Mouse (Mus musculus): ENCODE measurements at regions not wholly inside any gene's neighbourhood (a gene's known extent, or its start where the extent isn't known, plus 50 kb on each side); places are given as distances from the start of the nearest gene placed in this dataset.

- no peak for DNase-seq (ENCODE audit: low read depth, low spot score)
Measured at GRCm38 (mm10) chr8:103880431-103881145, 220.8 kb upstream of the Cdh5 start.

GRCm38 (mm10) chr8:103881146-103881486 lies 220.3 kb upstream of the Cdh5 start:
- no peak for DNase-seq (ENCODE audit: low read depth, low spot score)

- no peak for DNase-seq (ENCODE audit: low read depth, low spot score)
Measured at GRCm38 (mm10) chr8:103884873-103885780, 216.3 kb upstream of the Cdh5 start.

GRCm38 (mm10) chr8:103894589-103894988 lies 206.8 kb upstream of the Cdh5 start:
- no peak for DNase-seq (ENCODE audit: low read depth, low spot score)

- no peak for DNase-seq (ENCODE audit: low read depth, low spot score)
Measured at GRCm38 (mm10) chr8:103895132-103895531, 206.3 kb upstream of the Cdh5 start.

- DNase-seq (ENCODE audit: low read depth, low spot score), result no peak
Measured at GRCm38 (mm10) chr8:103897463-103897862, 204.0 kb upstream of the Cdh5 start.

GRCm38 (mm10) chr8:103902516-103902915 lies 198.9 kb upstream of the Cdh5 start:
- no peak for DNase-seq (ENCODE audit: low read depth, low spot score)

- no peak for DNase-seq (ENCODE audit: low read depth, low spot score)
Measured at GRCm38 (mm10) chr8:103903635-103904034, 197.8 kb upstream of the Cdh5 start.

- no peak for DNase-seq (ENCODE audit: low read depth, low spot score)
Measured at GRCm38 (mm10) chr8:103907662-103908061, 193.8 kb upstream of the Cdh5 start.

GRCm38 (mm10) chr8:103911287-103912015 lies 190.0 kb upstream of the Cdh5 start:
- no peak for DNase-seq (ENCODE audit: low read depth, low spot score)

- no peak for DNase-seq (ENCODE audit: low read depth, low spot score)
Measured at GRCm38 (mm10) chr8:103912983-103913926, 188.2 kb upstream of the Cdh5 start.

- DNase-seq (ENCODE audit: low read depth, low spot score), result no peak
Measured at GRCm38 (mm10) chr8:103913927-103914640, 187.3 kb upstream of the Cdh5 start.

GRCm38 (mm10) chr8:103919324-103919723 lies 182.1 kb upstream of the Cdh5 start:
- no peak for DNase-seq (ENCODE audit: low read depth, low spot score)

- DNase-seq (ENCODE audit: low read depth, low spot score), result no peak
Measured at GRCm38 (mm10) chr8:103921621-103922020, 179.8 kb upstream of the Cdh5 start.

GRCm38 (mm10) chr8:103922746-103923145 lies 178.7 kb upstream of the Cdh5 start:
- DNase-seq (ENCODE audit: low read depth, low spot score), result no peak

GRCm38 (mm10) chr8:103932681-103933080 lies 168.7 kb upstream of the Cdh5 start:
- no peak for DNase-seq (ENCODE audit: low read depth, low spot score)

- no peak for DNase-seq (ENCODE audit: low read depth, low spot score)
Measured at GRCm38 (mm10) chr8:103936491-103936890, 164.9 kb upstream of the Cdh5 start.

GRCm38 (mm10) chr8:103938283-103939230 lies 162.9 kb upstream of the Cdh5 start:
- DNase-seq (ENCODE audit: low read depth, low spot score), result peak; percentile 46

- no peak for DNase-seq (ENCODE audit: low read depth, low spot score)
Measured at GRCm38 (mm10) chr8:103940958-103941532, 160.4 kb upstream of the Cdh5 start.
